Mouse (Mus musculus) heart, embryonic 11.5 days (tissue): ENCODE results near the gene Gm15013. TPM values are rescaled to one million over a fixed set of nuclear protein-coding genes. Genes with fewer than 3 reads are reported as not detected.
"Not testable (repeated sequence)": the region's sequence is repeated elsewhere in the genome, so short reads cannot be mapped to it uniquely, and the experiment has no call there.

Experiments used
- ATAC-seq: fragments of 200-750 bp; cut with Nextera tagmentation; replicated peaks from 2 replicates; pipeline ENCODE4 v1.8.0; 2017; ENCODE audit warnings: moderate library complexity; ENCODE audit not compliant: insufficient number of reproducible peaks, low FRiP score, low TSS enrichment
- H3K27ac ChIP-seq: fragments of 300-500 bp; sonication (generic); 2 replicates; pipeline ENCODE4 v1.5.1; 2014; ENCODE audit warnings: mild to moderate bottlenecking, low read depth, low read length
- H3K27me3 ChIP-seq: fragments of 300-500 bp; sonication (generic); 2 replicates; pipeline ENCODE4 v1.6.1; 2014; ENCODE audit warnings: mild to moderate bottlenecking, low read length, mixed read lengths; ENCODE audit not compliant: control insufficient read depth, insufficient read depth
- H3K36me3 ChIP-seq: fragments of 300-500 bp; sonication (generic); 2 replicates; pipeline ENCODE4 v1.6.1; 2014; ENCODE audit warnings: mild to moderate bottlenecking, low read length, moderate library complexity, mixed read lengths; ENCODE audit not compliant: control insufficient read depth, insufficient read depth
- H3K4me1 ChIP-seq: fragments of 300-500 bp; sonication (generic); 2 replicates; pipeline ENCODE4 v1.6.1; 2014; ENCODE audit warnings: low read length; ENCODE audit not compliant: control insufficient read depth, insufficient read depth
- H3K4me2 ChIP-seq: fragments of 300-500 bp; sonication (generic); 2 replicates; pipeline ENCODE4 v1.6.1; 2014; ENCODE audit warnings: mild to moderate bottlenecking, moderate library complexity
- H3K4me3 ChIP-seq: fragments of 300-500 bp; sonication (generic); 2 replicates; pipeline ENCODE4 v1.5.1; 2014; ENCODE audit warnings: low read depth, low read length
- H3K9ac ChIP-seq: fragments of 300-500 bp; sonication (generic); 2 replicates; pipeline ENCODE4 v1.6.1; 2014; ENCODE audit warnings: mild to moderate bottlenecking, low read depth, low read length, moderate library complexity
- H3K9me3 ChIP-seq: fragments of 300-500 bp; sonication (generic); replicated peaks from 2 replicates; pipeline ENCODE4 v1.6.1; 2016; ENCODE audit warnings: low read length; ENCODE audit not compliant: control insufficient read depth
- WGBS: fragments of 180-500 bp; shearing (Covaris S2); extraction: QIAGEN DNeasy Blood & Tissue Kit; methylation state at CpG from one replicate; pipeline ENCODE4 v1.1.7; 2014; ENCODE audit not compliant: insufficient replicate concordance; 5-methylcytosine and 5-hydroxymethylcytosine counted together
- polyA plus RNA-seq: library from polyadenylated mRNA; unstranded; fragments of >200 nt; fragmentation: Nextera tagmentation; extraction: Ambion mirVana; gene quantifications from 2 replicates; pipeline ENCODE4 v1.2.1, GENCODE M21; 2014

The Gm15013 gene
- polyA plus RNA-seq, result 0.27 TPM in 1 of 2 replicates, not detected in the other

DNA sequence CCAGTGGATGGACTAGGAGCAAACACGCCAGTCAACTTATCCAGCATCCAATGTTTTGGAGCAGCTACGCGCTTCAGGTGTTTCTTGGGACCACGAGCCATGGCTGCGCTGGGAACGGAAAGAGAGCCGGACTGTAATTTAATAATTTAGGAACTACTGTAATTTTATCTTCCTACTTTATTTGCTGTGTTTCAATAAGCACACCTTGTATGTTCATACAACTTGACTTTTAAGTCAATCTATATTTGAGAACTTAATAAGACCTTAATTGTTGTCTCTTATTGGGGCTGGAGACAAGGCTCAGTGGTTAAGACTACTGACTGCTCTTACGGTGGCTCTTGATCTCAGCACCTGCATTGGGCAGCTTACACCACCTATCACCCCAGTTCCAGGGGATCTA lies at the start of gene Gm15013:
TSS of gene Gm15013 (minus strand) at position 101 of the 400 bp plus-strand sequence.
- no peaks in the 10 kb centered on the region for H3K4me1 ChIP-seq
- no peak within 1 kb of the TSS for H3K9ac ChIP-seq
- H3K4me2 ChIP-seq, result no peak within 1 kb of the TSS
- H3K9me3 ChIP-seq, result no peaks in the 10 kb centered on the region
- no peaks in the 10 kb centered on the region for H3K36me3 ChIP-seq
- WGBS, result 92% methylated on average over 8 of the region's 8 CpGs
- H3K27me3 ChIP-seq, result no peaks in the 10 kb centered on the region
- no peak for ATAC-seq
- H3K4me3 ChIP-seq, result no peak within 1 kb of the TSS
- no peak within 1 kb of the TSS for H3K27ac ChIP-seq

DNA sequence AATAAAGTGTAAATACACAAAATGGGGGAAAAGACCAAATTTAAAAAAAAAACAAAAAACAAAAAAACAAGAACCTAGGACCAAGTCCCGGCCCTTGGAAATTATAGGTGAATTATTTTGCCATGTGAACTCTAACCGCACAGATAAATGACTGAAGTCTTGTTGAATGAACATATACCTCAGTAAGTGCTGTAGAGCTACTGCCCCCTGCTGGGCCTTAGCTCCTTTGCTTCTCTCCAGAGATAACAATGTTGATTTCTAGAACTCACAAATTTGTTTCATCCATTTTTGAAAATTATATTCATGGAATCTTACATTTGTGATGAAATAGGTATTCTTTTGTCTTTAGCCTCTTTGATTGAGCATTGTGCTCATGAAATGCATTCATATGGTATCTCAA lies 48.3 kb upstream of the Gm15013 start:
- ATAC-seq, result no peak
- Histone ChIP-seq H3K4me1 (no peaks in the 10 kb centered on the region), H3K4me3 (no peak overlapping the region), H3K27ac (no peak overlapping the region), H3K27me3 (no peaks in the 10 kb centered on the region), H3K36me3 (no peaks in the 10 kb centered on the region), H3K9me3 (no peaks in the 10 kb centered on the region), H3K4me2 (no peak overlapping the region), H3K9ac (no peak overlapping the region)
- 80% methylated on average over 2 of the region's 2 CpGs for WGBS

DNA sequence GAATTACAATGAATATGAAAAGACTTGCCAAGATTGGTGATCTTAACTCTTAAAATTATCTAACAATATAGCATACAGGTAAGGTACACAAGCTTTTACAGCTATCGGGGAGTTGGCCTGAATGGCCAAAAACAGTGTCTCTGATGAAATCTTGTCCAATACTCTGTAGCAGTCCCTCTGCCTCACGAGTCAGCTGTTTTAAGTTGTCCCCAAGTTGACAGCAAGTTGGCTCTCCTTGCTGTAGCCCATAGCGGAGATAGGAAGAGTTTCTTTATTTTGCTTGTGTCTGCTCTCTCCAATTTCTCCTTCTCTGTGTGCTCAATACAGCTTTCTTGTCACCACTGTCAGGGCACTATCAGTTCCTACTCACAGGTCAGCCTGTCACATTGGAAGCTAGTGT lies 44.4 kb upstream of the Gm15013 start:
- H3K36me3 ChIP-seq, ATAC-seq, H3K27me3 ChIP-seq, H3K27ac ChIP-seq, H3K4me2 ChIP-seq, H3K9me3 ChIP-seq, H3K4me3 ChIP-seq, H3K9ac ChIP-seq, H3K4me1 ChIP-seq: not testable (repeated sequence)
- 70% methylated on average over 3 of the region's 3 CpGs for WGBS

DNA sequence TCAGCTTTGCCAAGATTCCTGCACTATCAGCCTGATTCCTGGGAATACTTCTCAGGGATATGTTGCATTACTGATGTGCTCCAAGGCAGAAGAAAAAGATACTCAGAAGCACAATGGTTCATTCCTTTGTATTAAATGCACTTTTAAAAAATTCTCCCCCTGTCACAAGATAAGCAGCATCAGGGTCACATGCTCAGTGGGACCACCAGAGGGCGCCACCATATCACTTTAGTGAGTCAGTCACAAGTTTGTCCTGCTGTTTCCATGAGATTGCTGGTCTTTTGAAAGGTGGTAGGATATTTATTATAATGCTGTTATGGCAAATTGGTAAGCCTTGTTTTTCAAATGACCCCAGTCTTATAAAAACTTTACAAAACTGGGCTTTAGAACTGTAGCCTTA lies 37.6 kb upstream of the Gm15013 start:
- no peak overlapping the region for H3K9ac ChIP-seq
- WGBS, result 0% methylated on average over 1 of the region's 1 CpGs
- no peaks in the 10 kb centered on the region for H3K4me1 ChIP-seq
- no peaks in the 10 kb centered on the region for H3K9me3 ChIP-seq
- H3K27ac ChIP-seq, result no peak overlapping the region
- H3K27me3 ChIP-seq, result no peaks in the 10 kb centered on the region
- no peak overlapping the region for H3K4me2 ChIP-seq
- ATAC-seq, result no peak
- no peak overlapping the region for H3K4me3 ChIP-seq
- no peaks in the 10 kb centered on the region for H3K36me3 ChIP-seq

DNA sequence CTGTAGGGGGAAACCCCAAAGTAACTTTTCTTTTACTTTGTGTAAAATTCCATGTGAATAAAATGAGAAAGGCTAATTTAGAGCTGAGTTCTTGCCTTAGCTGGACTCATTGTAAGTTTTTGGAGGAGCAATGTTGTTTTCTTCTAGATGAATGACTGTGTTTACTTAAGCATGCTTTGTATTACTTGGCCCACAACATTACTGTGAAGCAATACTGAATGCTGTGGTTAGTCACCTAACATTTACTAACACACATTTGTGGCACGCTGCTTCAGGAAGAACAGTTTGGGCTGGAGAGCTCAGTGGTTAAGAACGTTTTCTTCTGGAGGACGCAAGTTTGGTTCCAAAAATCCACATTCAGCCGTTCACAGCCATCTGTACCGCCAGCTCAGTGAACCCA lies 22.8 kb upstream of the Gm15013 start:
- no peak overlapping the region for H3K4me2 ChIP-seq

DNA sequence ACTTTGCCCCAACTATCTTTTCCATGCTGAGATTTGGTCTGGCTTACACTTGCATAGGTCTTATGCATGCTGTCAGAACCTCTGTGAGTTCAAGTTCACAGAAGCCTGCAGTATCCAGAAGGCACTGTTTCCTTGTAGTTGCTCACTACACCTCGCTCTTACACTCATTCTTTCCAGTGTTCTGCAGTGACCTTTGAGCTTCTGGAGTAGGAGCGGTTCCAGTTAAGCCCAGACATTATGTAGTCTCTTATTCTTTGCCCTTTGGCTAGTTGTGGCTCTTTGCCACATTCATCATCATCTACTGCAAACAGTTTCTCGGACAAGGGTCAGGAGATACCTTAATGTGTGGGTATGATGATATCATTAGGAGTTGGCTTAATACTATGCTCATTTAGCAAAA lies 16.3 kb upstream of the Gm15013 start:
- no peak for ATAC-seq
- Histone ChIP-seq H3K27me3 (no peaks in the 10 kb centered on the region), H3K4me3 (no peak overlapping the region), H3K9me3 (no peaks in the 10 kb centered on the region), H3K4me2 (no peak overlapping the region), H3K4me1 (no peaks in the 10 kb centered on the region), H3K27ac (no peak overlapping the region), H3K36me3 (no peaks in the 10 kb centered on the region), H3K9ac (no peak overlapping the region)
- WGBS, result 75% methylated on average over 3 of the region's 3 CpGs

More for the DNA sequence above, 22.8 kb upstream of the Gm15013 start:
- no peak for ATAC-seq
- Histone ChIP-seq H3K4me1 (no peaks in the 10 kb centered on the region), H3K9me3 (no peaks in the 10 kb centered on the region), H3K4me3 (no peak overlapping the region), H3K27ac (no peak overlapping the region), H3K27me3 (no peaks in the 10 kb centered on the region), H3K9ac (no peak overlapping the region), H3K36me3 (no peaks in the 10 kb centered on the region)
- WGBS, result 86% methylated on average over 5 of the region's 5 CpGs

DNA sequence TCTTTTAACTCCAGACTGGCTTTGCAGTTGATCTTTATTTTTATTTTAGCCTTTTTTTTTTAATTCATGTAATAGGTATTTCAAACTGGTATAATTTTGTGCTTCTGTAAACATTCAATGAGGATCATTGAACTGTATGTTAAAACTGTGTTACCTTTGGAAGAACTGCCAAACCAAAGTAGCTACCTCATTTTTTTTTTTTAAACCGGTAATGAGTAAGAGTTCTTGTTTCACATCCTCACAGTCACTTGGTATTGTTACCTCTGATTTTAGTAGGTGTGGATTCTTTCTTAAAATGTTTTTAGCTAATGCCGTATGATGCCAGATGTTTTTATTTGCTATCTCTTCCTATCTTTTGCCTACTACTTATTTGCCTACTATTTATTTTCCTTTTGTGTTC lies 8.1 kb upstream of the Gm15013 start:
- WGBS, result 85% methylated on average over 2 of the region's 2 CpGs

DNA sequence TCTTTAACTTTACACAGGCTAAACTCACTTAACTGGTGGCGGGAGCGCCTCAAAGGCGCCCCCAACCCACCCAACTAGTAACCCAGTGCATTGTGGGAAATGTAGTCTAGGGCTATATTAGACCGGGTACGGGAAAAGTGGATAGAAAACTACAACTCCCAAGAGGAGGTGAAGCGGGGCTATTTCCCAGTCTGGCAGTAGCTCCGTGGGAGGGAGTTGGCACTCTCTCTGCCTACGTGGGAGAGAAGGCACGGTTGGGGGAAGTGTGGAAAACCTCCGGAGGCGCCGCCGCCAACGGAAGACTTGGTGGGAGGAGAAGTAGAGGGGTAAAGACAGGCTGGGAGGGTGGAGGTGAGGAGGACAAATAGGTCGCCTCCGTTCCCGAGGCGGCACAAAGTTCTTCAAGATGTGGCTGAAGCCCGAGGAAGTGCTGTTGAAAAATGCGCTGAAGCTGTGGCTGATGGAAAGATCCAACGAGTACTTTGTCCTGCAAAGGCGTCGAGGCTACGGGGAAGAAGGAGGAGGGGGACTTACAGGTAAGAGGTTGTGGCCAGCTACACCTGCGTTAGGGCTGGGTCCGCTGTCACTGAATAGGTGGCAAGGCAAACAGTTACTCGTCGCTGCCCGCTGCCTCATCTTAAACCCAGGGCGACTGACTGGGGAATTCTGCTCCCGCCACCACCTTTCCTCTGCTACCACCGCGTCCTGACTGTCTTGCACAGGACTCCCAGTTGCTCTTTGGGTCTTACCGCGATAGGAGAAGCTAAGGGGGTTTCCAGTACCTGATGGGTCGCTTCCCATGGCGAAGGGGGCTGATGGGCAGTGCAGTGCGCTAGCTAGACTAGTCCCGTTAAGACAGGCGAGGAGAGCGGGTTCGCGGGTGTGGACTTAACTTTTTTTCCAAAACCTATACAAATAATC lies 29.2 kb downstream of the Gm15013 start, which contains the start of gene Tbc1d8b:
TSS of gene Tbc1d8b (plus strand) at position 222 of the 921 bp plus-strand sequence.
- Histone ChIP-seq H3K9ac (peak within 1 kb of the TSS; percentile 72), H3K27me3 (no peaks in the 10 kb centered on the region), H3K36me3 (no peaks in the 10 kb centered on the region), H3K4me3 (peak within 1 kb of the TSS; percentile 55), H3K4me2 (peak within 1 kb of the TSS; percentile 62), H3K9me3 (no peaks in the 10 kb centered on the region), H3K4me1 (no peaks in the 10 kb centered on the region), H3K27ac (0 out of 2 replicates have a peak within 1 kb of the TSS, but pooled peaks have one; percentile 41)
- ATAC-seq, result peak; percentile 96
- 8% methylated on average over 43 of the region's 43 CpGs for WGBS

More for the DNA sequence above, 8.1 kb upstream of the Gm15013 start:
- H3K4me1 ChIP-seq, result no peaks in the 10 kb centered on the region
- H3K4me3 ChIP-seq, result no peak overlapping the region
- no peak for ATAC-seq
- H3K27me3 ChIP-seq, result no peaks in the 10 kb centered on the region
- H3K36me3 ChIP-seq, result no peaks in the 10 kb centered on the region
- H3K9ac ChIP-seq, result no peak overlapping the region
- H3K4me2 ChIP-seq, result no peak overlapping the region
- H3K27ac ChIP-seq, result no peak overlapping the region
- no peaks in the 10 kb centered on the region for H3K9me3 ChIP-seq
